Mouse (Mus musculus) neural tube, embryonic 15.5 days (tissue): ENCODE data around the gene Adh5. TPM values are rescaled to one million over a fixed set of nuclear protein-coding genes. Genes with fewer than 3 reads are reported as not detected.

Experiments used
- ATAC-seq: fragments of 200-750 bp; cut with Nextera tagmentation; 2 replicates; pipeline ENCODE4 v1.8.0; 2017; ENCODE audit warnings: mild to moderate bottlenecking, moderate TSS enrichment, moderate library complexity; ENCODE audit not compliant: low FRiP score
- H3K27ac ChIP-seq: fragments of 300-500 bp; sonication (generic); replicated peaks from 2 replicates; pipeline ENCODE4 v1.5.1; 2015; ENCODE audit warnings: mild to moderate bottlenecking, inconsistent platforms
- H3K27me3 ChIP-seq: fragments of 300-500 bp; sonication (generic); replicated peaks from 2 replicates; pipeline ENCODE4 v1.6.1; 2015; ENCODE audit warnings: inconsistent platforms
- H3K36me3 ChIP-seq: fragments of 300-500 bp; sonication (generic); 2 replicates; pipeline ENCODE4 v1.6.1; 2015; ENCODE audit warnings: inconsistent platforms
- H3K4me1 ChIP-seq: fragments of 300-500 bp; sonication (generic); 2 replicates; pipeline ENCODE4 v1.6.1; 2015; ENCODE audit warnings: inconsistent platforms
- H3K4me2 ChIP-seq: fragments of 300-500 bp; sonication (generic); 2 replicates; pipeline ENCODE4 v1.6.1; 2015; ENCODE audit warnings: inconsistent platforms, mild to moderate bottlenecking, moderate library complexity
- H3K4me3 ChIP-seq: fragments of 300-500 bp; sonication (generic); replicated peaks from 2 replicates; pipeline ENCODE4 v1.5.1; 2015; ENCODE audit warnings: mild to moderate bottlenecking, inconsistent platforms
- H3K9ac ChIP-seq: fragments of 300-500 bp; sonication (generic); replicated peaks from 2 replicates; pipeline ENCODE4 v1.6.1; 2015; ENCODE audit warnings: mild to moderate bottlenecking, inconsistent platforms
- H3K9me3 ChIP-seq: fragments of 300-500 bp; sonication (generic); replicated peaks from 2 replicates; pipeline ENCODE4 v1.6.1; 2016; ENCODE audit warnings: inconsistent platforms
- WGBS: fragments of 180-500 bp; shearing (Covaris S2); methylation state at CpG from one replicate; pipeline ENCODE4 v1.1.7; 2015; ENCODE audit warnings: mixed read lengths; 5-methylcytosine and 5-hydroxymethylcytosine counted together
- polyA plus RNA-seq: library from polyadenylated mRNA; unstranded; fragments of >200 nt; fragmentation: Nextera tagmentation; extraction: Ambion mirVana; gene quantifications from 2 replicates; pipeline ENCODE4 v1.2.1, GENCODE M21; 2015

Adh5 gene
- polyA plus RNA-seq: 179 and 188 TPM in 2 replicates

GRCm38 (mm10) chr3:138442612-138443464, at the start of gene Adh5:
Adh5 (plus strand) TSS chr3:138443093.
- Histone ChIP-seq H3K4me1 (peaks cover 24% of the 10 kb centered on the region), H3K27ac (peak within 1 kb of the TSS; percentile 82), H3K9me3 (no peaks in the 10 kb centered on the region), H3K4me2 (peak within 1 kb of the TSS; percentile 92), H3K4me3 (peak within 1 kb of the TSS; percentile 65), H3K36me3 (peaks cover 16% of the 10 kb centered on the region), H3K27me3 (no peaks in the 10 kb centered on the region), H3K9ac (peak within 1 kb of the TSS; percentile 71)
- ATAC-seq: peak; percentile 99
- WGBS: under 1% methylated on average over 86 of the region's 86 CpGs

- Histone ChIP-seq H3K4me2 (no peak overlapping the region), H3K27me3 (no peaks in the 10 kb centered on the region), H3K27ac (no peak overlapping the region), H3K9me3 (no peaks in the 10 kb centered on the region), H3K4me3 (no peak overlapping the region), H3K9ac (no peak overlapping the region), H3K4me1 (no peaks in the 10 kb centered on the region), H3K36me3 (no peaks in the 10 kb centered on the region)
- 82% methylated on average over 3 of the region's 3 CpGs for WGBS
- no peak for ATAC-seq
These were observed 38.0 kb upstream of the Adh5 start for GRCm38 (mm10) chr3:138404872-138405271.

GRCm38 (mm10) chr3:138405341-138405740, 37.6 kb upstream of the Adh5 start:
- WGBS: 50% methylated on average over 3 of the region's 3 CpGs
- H3K4me3 ChIP-seq: no peak overlapping the region

GRCm38 (mm10) chr3:138405840-138406239, 37.1 kb upstream of the Adh5 start:
- H3K36me3 ChIP-seq: no peaks in the 10 kb centered on the region
- H3K4me2 ChIP-seq: no peak overlapping the region
- H3K27me3 ChIP-seq: no peaks in the 10 kb centered on the region
- no peak overlapping the region for H3K27ac ChIP-seq
- no peak overlapping the region for H3K4me3 ChIP-seq
- H3K4me1 ChIP-seq: no peaks in the 10 kb centered on the region
- no peak for ATAC-seq
- 84% methylated on average over 7 of the region's 7 CpGs for WGBS
- H3K9ac ChIP-seq: no peak overlapping the region
- H3K9me3 ChIP-seq: no peaks in the 10 kb centered on the region

More at GRCm38 (mm10) chr3:138405341-138405740, 37.6 kb upstream of the Adh5 start:
- H3K9ac ChIP-seq: no peak overlapping the region
- H3K9me3 ChIP-seq: no peaks in the 10 kb centered on the region
- H3K4me2 ChIP-seq: no peak overlapping the region
- H3K27ac ChIP-seq: no peak overlapping the region
- no peaks in the 10 kb centered on the region for H3K27me3 ChIP-seq
- H3K4me1 ChIP-seq: no peaks in the 10 kb centered on the region
- ATAC-seq: no peak
- H3K36me3 ChIP-seq: no peaks in the 10 kb centered on the region

- H3K27ac ChIP-seq: no peak overlapping the region
- H3K27me3 ChIP-seq: no peaks in the 10 kb centered on the region
- WGBS: 93% methylated on average over 1 of the region's 1 CpGs
- H3K9ac ChIP-seq: no peak overlapping the region
- no peaks in the 10 kb centered on the region for H3K4me1 ChIP-seq
- H3K36me3 ChIP-seq: no peaks in the 10 kb centered on the region
- no peaks in the 10 kb centered on the region for H3K9me3 ChIP-seq
- H3K4me2 ChIP-seq: no peak overlapping the region
- no peak overlapping the region for H3K4me3 ChIP-seq
- ATAC-seq: no peak
These were observed 35.0 kb upstream of the Adh5 start for GRCm38 (mm10) chr3:138407920-138408319.

- H3K36me3 ChIP-seq: no peaks in the 10 kb centered on the region
- H3K9me3 ChIP-seq: no peaks in the 10 kb centered on the region
- no peaks in the 10 kb centered on the region for H3K4me1 ChIP-seq
- H3K4me3 ChIP-seq: no peak overlapping the region
- WGBS: 81% methylated on average over 1 of the region's 1 CpGs
- ATAC-seq: no peak
- no peak overlapping the region for H3K9ac ChIP-seq
- H3K27me3 ChIP-seq: no peaks in the 10 kb centered on the region
- no peak overlapping the region for H3K27ac ChIP-seq
- H3K4me2 ChIP-seq: no peak overlapping the region
These were observed 33.3 kb upstream of the Adh5 start for GRCm38 (mm10) chr3:138409585-138409984.

- H3K36me3 ChIP-seq: no peaks in the 10 kb centered on the region
- WGBS: 73% methylated on average over 3 of the region's 3 CpGs
- no peak overlapping the region for H3K27ac ChIP-seq
- no peaks in the 10 kb centered on the region for H3K9me3 ChIP-seq
- H3K4me1 ChIP-seq: no peaks in the 10 kb centered on the region
- no peak for ATAC-seq
- H3K4me3 ChIP-seq: no peak overlapping the region
- H3K9ac ChIP-seq: no peak overlapping the region
- H3K4me2 ChIP-seq: no peak overlapping the region
- H3K27me3 ChIP-seq: no peaks in the 10 kb centered on the region
These were observed 32.7 kb upstream of the Adh5 start for GRCm38 (mm10) chr3:138410211-138410610.

- WGBS: 76% methylated on average over 6 of the region's 6 CpGs
These were observed 27.7 kb upstream of the Adh5 start, which contains the start of gene Adh4 for GRCm38 (mm10) chr3:138415121-138415690. Adh4 (plus strand) TSS chr3:138415466.

GRCm38 (mm10) chr3:138419369-138419768, 23.5 kb upstream of the Adh5 start:
- no peak overlapping the region for H3K4me3 ChIP-seq
- no peaks in the 10 kb centered on the region for H3K4me1 ChIP-seq
- ATAC-seq: no peak
- H3K36me3 ChIP-seq: no peaks in the 10 kb centered on the region
- 71% methylated on average over 6 of the region's 6 CpGs for WGBS
- no peak overlapping the region for H3K9ac ChIP-seq
- no peaks in the 10 kb centered on the region for H3K27me3 ChIP-seq
- H3K9me3 ChIP-seq: no peaks in the 10 kb centered on the region
- H3K27ac ChIP-seq: no peak overlapping the region
- no peak overlapping the region for H3K4me2 ChIP-seq

More at GRCm38 (mm10) chr3:138415121-138415690, 27.7 kb upstream of the Adh5 start, which contains the start of gene Adh4:
- H3K4me1 ChIP-seq: no peaks in the 10 kb centered on the region
- no peaks in the 10 kb centered on the region for H3K36me3 ChIP-seq
- H3K4me2 ChIP-seq: no peak within 1 kb of the TSS
- H3K27me3 ChIP-seq: no peaks in the 10 kb centered on the region
- ATAC-seq: no peak
- H3K4me3 ChIP-seq: no peak within 1 kb of the TSS
- no peaks in the 10 kb centered on the region for H3K9me3 ChIP-seq
- no peak within 1 kb of the TSS for H3K9ac ChIP-seq
- H3K27ac ChIP-seq: no peak within 1 kb of the TSS

- ATAC-seq: no peak
- H3K4me2 ChIP-seq: no peak overlapping the region
- H3K36me3 ChIP-seq: no peaks in the 10 kb centered on the region
- no peak overlapping the region for H3K27ac ChIP-seq
- H3K4me1 ChIP-seq: no peaks in the 10 kb centered on the region
- 92% methylated on average over 3 of the region's 3 CpGs for WGBS
- no peak overlapping the region for H3K9ac ChIP-seq
- no peak overlapping the region for H3K4me3 ChIP-seq
- H3K27me3 ChIP-seq: no peaks in the 10 kb centered on the region
- H3K9me3 ChIP-seq: no peaks in the 10 kb centered on the region
These were observed 22.5 kb upstream of the Adh5 start for GRCm38 (mm10) chr3:138420385-138420784.

GRCm38 (mm10) chr3:138423664-138424063, 19.2 kb upstream of the Adh5 start:
- H3K4me3 ChIP-seq: no peak overlapping the region

GRCm38 (mm10) chr3:138424247-138424646, 18.6 kb upstream of the Adh5 start:
- H3K4me1 ChIP-seq: no peaks in the 10 kb centered on the region
- WGBS: 79% methylated on average over 4 of the region's 4 CpGs
- H3K4me3 ChIP-seq: no peak overlapping the region
- H3K9me3 ChIP-seq: no peaks in the 10 kb centered on the region
- no peak for ATAC-seq
- no peaks in the 10 kb centered on the region for H3K27me3 ChIP-seq
- no peak overlapping the region for H3K27ac ChIP-seq
- H3K9ac ChIP-seq: no peak overlapping the region
- H3K4me2 ChIP-seq: no peak overlapping the region
- H3K36me3 ChIP-seq: no peaks in the 10 kb centered on the region

More at GRCm38 (mm10) chr3:138423664-138424063, 19.2 kb upstream of the Adh5 start:
- Histone ChIP-seq H3K4me2 (no peak overlapping the region), H3K4me1 (no peaks in the 10 kb centered on the region), H3K9ac (no peak overlapping the region), H3K9me3 (no peaks in the 10 kb centered on the region), H3K36me3 (no peaks in the 10 kb centered on the region), H3K27me3 (no peaks in the 10 kb centered on the region), H3K27ac (no peak overlapping the region)
- no peak for ATAC-seq
- WGBS: 65% methylated on average over 2 of the region's 2 CpGs
